Mouse (Mus musculus): ENCODE data around the gene Nek1.

GRCm38 (mm10) chr8:60965741-60966140 is 27.3 kb upstream of the Nek1 start:
- TF ChIP-seq CTCF (conservative IDR thresholded peaks at IDR 0.05; ENCODE audit: insufficient read depth, insufficient read length, low read depth, low read length) (no peak), POLR2A (IDR thresholded peaks at IDR 0.05; ENCODE audit: low read depth, low read length) (no peak)
